Mouse (Mus musculus): ENCODE measurements around the gene Nav2. TPM values are rescaled to one million over a fixed set of nuclear protein-coding genes. Genes with fewer than 3 reads are reported as not detected.
A peak's percentile ranks its signal among the peaks of the same experiment; 100 is the strongest.

Nav2 gene
- total and polyA plus RNA-seq, 3 experiments: 2.0 to 2.7 TPM; not detected in 1

DNA sequence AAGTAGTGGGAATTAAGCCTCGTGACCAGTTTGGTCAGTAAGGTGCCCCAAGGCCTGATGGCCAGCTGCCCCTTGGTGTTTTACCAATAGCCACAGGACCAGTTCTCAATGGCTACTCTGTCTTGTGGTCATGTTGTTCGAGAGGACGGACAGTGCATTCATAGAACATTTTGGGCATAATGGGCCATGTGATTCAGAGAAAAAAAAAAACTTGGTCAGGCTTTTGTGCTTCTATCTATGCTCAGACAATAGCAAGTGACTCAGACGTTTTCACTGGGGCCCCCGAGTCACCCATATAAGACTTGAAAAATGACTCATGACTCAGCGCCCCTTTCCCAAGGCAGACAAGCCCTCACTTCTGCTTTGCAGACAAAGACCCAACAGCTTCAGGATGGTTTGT is 344.4 kb downstream of the Nav2 start (continued):
- TF ChIP-seq CHD1 (IDR thresholded peaks at IDR 0.05; ENCODE audit: low read depth, low read length) (no peak), JUND (IDR thresholded peaks at IDR 0.05; ENCODE audit: low read depth, low read length) (peak; percentile 86), RCOR1 (IDR thresholded peaks at IDR 0.05; ENCODE audit: low read depth, low read length) (0 out of 2 replicates have a peak, but pooled peaks have one; percentile 24), RAD21 (IDR thresholded peaks at IDR 0.05; ENCODE audit: low read depth, low read length) (no peak), MAX (IDR thresholded peaks at IDR 0.05; ENCODE audit: low read length) (peak; percentile 82), ZC3H11A (IDR thresholded peaks at IDR 0.05; ENCODE audit: low read depth, low read length) (no peak), ZKSCAN1 (IDR thresholded peaks at IDR 0.05; ENCODE audit: low read depth, low read length) (no peak), E2F4 (IDR thresholded peaks at IDR 0.05; ENCODE audit: borderline replicate concordance, low read depth, low read length) (no peak), POLR2AphosphoS5 (IDR thresholded peaks at IDR 0.05; ENCODE audit: borderline replicate concordance, low read depth, low read length) (no peak), TAL1 (IDR thresholded peaks at IDR 0.05; ENCODE audit: low read length) (no peak), MAZ (IDR thresholded peaks at IDR 0.05; ENCODE audit: low read depth, low read length) (no peak), USF1 (IDR thresholded peaks at IDR 0.05; ENCODE audit: low read depth, low read length) (peak; percentile 82), HCFC1 (IDR thresholded peaks at IDR 0.05; ENCODE audit: low read depth, low read length) (peak; percentile 34; the same call in 1 of the 2 replicates), SIN3A (IDR thresholded peaks at IDR 0.05; ENCODE audit: low read length) (peak; percentile 70), MXI1 (IDR thresholded peaks at IDR 0.05; ENCODE audit: low read depth, low read length) (peak; percentile 65), MEF2A (IDR thresholded peaks at IDR 0.05; ENCODE audit: extremely low read depth, insufficient replicate concordance, low read depth, low read length, poor library complexity, severe bottlenecking) (no peak), TCF12 (IDR thresholded peaks at IDR 0.05; ENCODE audit: low read depth, low read length) (no peak)

DNA sequence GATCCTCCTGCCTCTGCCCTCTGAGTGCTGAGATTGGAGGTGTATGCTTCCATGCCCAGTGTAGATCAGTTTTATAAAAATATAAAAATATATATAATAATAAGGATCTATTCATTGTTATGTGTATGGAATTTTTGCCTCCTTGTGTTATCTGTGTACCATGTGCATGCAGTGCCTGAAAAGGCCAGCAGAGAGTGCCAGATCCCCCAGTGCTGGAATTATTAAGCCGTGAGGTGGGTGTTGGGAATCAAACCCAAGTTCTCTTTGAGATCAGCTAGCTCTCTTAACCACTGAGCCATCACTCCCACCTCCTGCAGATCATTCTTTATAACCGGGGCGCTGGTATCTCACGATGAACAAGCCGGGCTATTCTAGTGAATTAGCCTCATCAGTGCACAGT is 346.5 kb downstream of the Nav2 start:
- DNase-seq (ENCODE audit: low read depth, low spot score): peak; percentile 53
- H3K9ac ChIP-seq (ENCODE audit: control insufficient read depth, low read depth, low read length, poor library complexity, severe bottlenecking): no peak overlapping the region
- H3K27ac ChIP-seq (ENCODE audit: control insufficient read depth, low read depth, low read length): no peak overlapping the region
- H3K9me3 ChIP-seq (replicated peaks; ENCODE audit: insufficient read depth, low read length): no peaks in the 10 kb centered on the region
- peaks cover 0 to 34% of the 10 kb centered on the region in 2 experiments; a peak in 2 of 4 replicates for H3K36me3 ChIP-seq (ENCODE audit: control insufficient read depth in 1 of 2, insufficient read depth in 2 of 2, low read length in 2 of 2)
- peaks cover 18 to 40% of the 10 kb centered on the region in 2 experiments for H3K4me1 ChIP-seq (ENCODE audit: control insufficient read depth in 1 of 2, insufficient read depth in 2 of 2, low read length in 2 of 2)
- no peaks in the 10 kb centered on the region for H3K27me3 ChIP-seq (ENCODE audit: control insufficient read depth in 1 of 2, insufficient read depth in 2 of 2, low read length in 2 of 2)
- H3K4me3 ChIP-seq (ENCODE audit: control insufficient read depth in 1 of 2, insufficient read depth in 1 of 2, low read depth in 2 of 2, low read length in 2 of 2): no peak overlapping the region
- no peaks in the 10 kb centered on the region; the same call in 1 of the 2 replicates for H3K79me2 ChIP-seq (ENCODE audit: control insufficient read depth, insufficient read depth, low read length, poor library complexity)
- TF ChIP-seq CTCF (IDR thresholded peaks at IDR 0.05 in 2 of 3, conservative IDR thresholded peaks at IDR 0.05 in 1 of 3; ENCODE audit: control insufficient read depth in 1 of 3, insufficient read depth in 1 of 3, low read depth in 2 of 3, low read length in 3 of 3, poor library complexity in 1 of 3, severe bottlenecking in 1 of 3) (peak; percentile 42 to 66 (median 61); a peak in 5 of 6 replicates), CHD1 (IDR thresholded peaks at IDR 0.05; ENCODE audit: low read depth, low read length) (no peak), NRF1 (IDR thresholded peaks at IDR 0.05; ENCODE audit: insufficient read depth, low read depth, low read length, poor library complexity, severe bottlenecking) (no peak), MXI1 (IDR thresholded peaks at IDR 0.05; ENCODE audit: low read depth, low read length) (no peak), UBTF (IDR thresholded peaks at IDR 0.05; ENCODE audit: borderline replicate concordance, insufficient read depth, low read depth, low read length) (no peak), USF1 (IDR thresholded peaks at IDR 0.05; ENCODE audit: low read depth, low read length) (no peak), TAL1 (IDR thresholded peaks at IDR 0.05; ENCODE audit: low read length) (no peak), CHD2 (IDR thresholded peaks at IDR 0.05; ENCODE audit: low read length) (no peak), MAFK (IDR thresholded peaks at IDR 0.05; ENCODE audit: borderline replicate concordance, low read depth, low read length) (no peak), ZC3H11A (IDR thresholded peaks at IDR 0.05; ENCODE audit: low read depth, low read length) (peak; percentile 32), MYC (IDR thresholded peaks at IDR 0.05; ENCODE audit: low read depth, low read length) (0 out of 2 replicates have a peak, but pooled peaks have one; percentile 48), POLR2A (IDR thresholded peaks at IDR 0.05; ENCODE audit: control insufficient read depth in 1 of 2, insufficient read depth in 1 of 2, low read depth in 1 of 2, low read length in 2 of 2, poor library complexity in 1 of 2) (no peak), MEF2A (IDR thresholded peaks at IDR 0.05; ENCODE audit: extremely low read depth, insufficient replicate concordance, low read depth, low read length, poor library complexity, severe bottlenecking) (no peak), TBP (IDR thresholded peaks at IDR 0.05; ENCODE audit: low read depth, low read length) (no peak), HCFC1 (IDR thresholded peaks at IDR 0.05; ENCODE audit: low read depth, low read length) (no peak), TCF12 (IDR thresholded peaks at IDR 0.05; ENCODE audit: low read depth, low read length) (no peak), SIN3A (IDR thresholded peaks at IDR 0.05; ENCODE audit: low read length) (no peak), SMC3 (IDR thresholded peaks at IDR 0.05; ENCODE audit: low read depth, low read length) (peak; percentile 70), MAZ (IDR thresholded peaks at IDR 0.05; ENCODE audit: low read depth, low read length) (no peak), ELF1 (IDR thresholded peaks at IDR 0.05; ENCODE audit: low read depth, low read length) (no peak), ZMIZ1 (IDR thresholded peaks at IDR 0.05; ENCODE audit: low read depth, low read length) (no peak), RAD21 (IDR thresholded peaks at IDR 0.05; ENCODE audit: low read depth, low read length) (peak; percentile 42), GATA1 (IDR thresholded peaks at IDR 0.05; ENCODE audit: low read depth, low read length) (no peak), ETS1 (IDR thresholded peaks at IDR 0.05; ENCODE audit: low read depth, low read length) (no peak), POLR2AphosphoS5 (IDR thresholded peaks at IDR 0.05; ENCODE audit: borderline replicate concordance, low read depth, low read length) (no peak), MAX (IDR thresholded peaks at IDR 0.05; ENCODE audit: low read length) (no peak), GABPA (IDR thresholded peaks at IDR 0.05; ENCODE audit: low read depth, low read length) (no peak), ZKSCAN1 (IDR thresholded peaks at IDR 0.05; ENCODE audit: low read depth, low read length) (no peak), ZNF384 (IDR thresholded peaks at IDR 0.05; ENCODE audit: low read depth, low read length) (no peak)

All from MEL (cell line).